Mouse (Mus musculus) kidney, embryonic 15.5 days (tissue): ENCODE measurements at regions not wholly inside any gene's neighbourhood (a gene's known extent, or its start where the extent isn't known, plus 50 kb on each side); places are given as distances from the start of the nearest gene placed in this dataset.

Experiments used
- ATAC-seq: fragments of 200-750 bp; cut with Nextera tagmentation; replicated peaks from 2 replicates; pipeline ENCODE4 v1.8.0; 2017; ENCODE audit warnings: moderate TSS enrichment; ENCODE audit not compliant: low FRiP score
- H3K27ac ChIP-seq: fragments of 300-500 bp; sonication (generic); 2 replicates; pipeline ENCODE4 v1.5.1; 2015; ENCODE audit warnings: mild to moderate bottlenecking, inconsistent platforms
- H3K27me3 ChIP-seq: fragments of 300-500 bp; sonication (generic); 2 replicates; pipeline ENCODE4 v1.6.1; 2015; ENCODE audit warnings: inconsistent platforms
- H3K36me3 ChIP-seq: fragments of 300-500 bp; sonication (generic); 2 replicates; pipeline ENCODE4 v1.6.1; 2015; ENCODE audit warnings: inconsistent platforms
- H3K4me1 ChIP-seq: fragments of 300-500 bp; sonication (generic); 2 replicates; pipeline ENCODE4 v1.6.1; 2015; ENCODE audit warnings: inconsistent platforms
- H3K4me2 ChIP-seq: fragments of 300-500 bp; sonication (generic); 2 replicates; pipeline ENCODE4 v1.6.1; 2015; ENCODE audit warnings: moderate library complexity, mild to moderate bottlenecking, inconsistent platforms
- H3K4me3 ChIP-seq: fragments of 300-500 bp; sonication (generic); replicated peaks from 2 replicates; pipeline ENCODE4 v1.5.1; 2015; ENCODE audit warnings: mild to moderate bottlenecking, inconsistent platforms
- H3K9ac ChIP-seq: fragments of 300-500 bp; sonication (generic); 2 replicates; pipeline ENCODE4 v1.6.1; 2015; ENCODE audit warnings: mild to moderate bottlenecking, inconsistent platforms
- H3K9me3 ChIP-seq: fragments of 300-500 bp; sonication (generic); replicated peaks from 2 replicates; pipeline ENCODE4 v1.6.1; 2016; ENCODE audit warnings: inconsistent platforms
- WGBS: fragments of 180-500 bp; shearing (Covaris S2); methylation state at CpG from one replicate; pipeline ENCODE4 v1.1.7; 2015; ENCODE audit warnings: mixed read lengths; 5-methylcytosine and 5-hydroxymethylcytosine counted together

GRCm38 (mm10) chr1:35447345-35447744 lies 597.6 kb downstream of the Plekhb2 start:
- H3K4me3 ChIP-seq, result no peak overlapping the region
- no peak overlapping the region for H3K4me2 ChIP-seq
- H3K4me1 ChIP-seq, result no peaks in the 10 kb centered on the region
- ATAC-seq, result no peak
- no peak overlapping the region for H3K9ac ChIP-seq
- no peak overlapping the region for H3K27ac ChIP-seq
- H3K27me3 ChIP-seq, result no peaks in the 10 kb centered on the region
- H3K9me3 ChIP-seq, result no peaks in the 10 kb centered on the region
- no peaks in the 10 kb centered on the region for H3K36me3 ChIP-seq

GRCm38 (mm10) chr1:35452441-35453107 lies 602.8 kb downstream of the Plekhb2 start:
- H3K4me3 ChIP-seq, result no peak overlapping the region
- ATAC-seq, result no peak
- no peaks in the 10 kb centered on the region; the same call in 1 of the 2 replicates for H3K9me3 ChIP-seq
- no peak overlapping the region for H3K4me2 ChIP-seq
- H3K27ac ChIP-seq, result no peak overlapping the region
- no peak overlapping the region for H3K9ac ChIP-seq
- H3K4me1 ChIP-seq, result no peaks in the 10 kb centered on the region
- no peaks in the 10 kb centered on the region for H3K27me3 ChIP-seq
- WGBS, result 76% methylated on average over 19 of the region's 19 CpGs
- no peaks in the 10 kb centered on the region for H3K36me3 ChIP-seq

GRCm38 (mm10) chr1:35457591-35457990 lies 607.8 kb downstream of the Plekhb2 start:
- Histone ChIP-seq H3K27me3 (no peaks in the 10 kb centered on the region), H3K27ac (no peak overlapping the region), H3K4me2 (no peak overlapping the region), H3K9me3 (no peaks in the 10 kb centered on the region; the same call in 1 of the 2 replicates), H3K4me3 (no peak overlapping the region), H3K36me3 (no peaks in the 10 kb centered on the region), H3K9ac (no peak overlapping the region), H3K4me1 (no peaks in the 10 kb centered on the region)
- 46% methylated on average over 9 of the region's 9 CpGs for WGBS
- ATAC-seq, result no peak

GRCm38 (mm10) chr1:35465081-35465480 lies 603.1 kb upstream of the Hs6st1 start:
- Histone ChIP-seq H3K4me2 (no peak overlapping the region), H3K4me1 (no peaks in the 10 kb centered on the region), H3K27ac (no peak overlapping the region), H3K9ac (no peak overlapping the region), H3K9me3 (no peaks in the 10 kb centered on the region), H3K27me3 (no peaks in the 10 kb centered on the region), H3K36me3 (no peaks in the 10 kb centered on the region), H3K4me3 (no peak overlapping the region)
- no peak for ATAC-seq
- 56% methylated on average over 3 of the region's 3 CpGs for WGBS

GRCm38 (mm10) chr1:35469185-35469753 lies 598.9 kb upstream of the Hs6st1 start:
- WGBS, result 82% methylated on average over 4 of the region's 4 CpGs
- Histone ChIP-seq H3K36me3 (no peaks in the 10 kb centered on the region), H3K27ac (no peak overlapping the region), H3K4me2 (no peak overlapping the region), H3K27me3 (no peaks in the 10 kb centered on the region), H3K9ac (no peak overlapping the region), H3K9me3 (peaks cover 11% of the 10 kb centered on the region), H3K4me1 (no peaks in the 10 kb centered on the region), H3K4me3 (no peak overlapping the region)
- ATAC-seq, result no peak

- Histone ChIP-seq H3K4me3 (no peak overlapping the region), H3K9me3 (peaks cover 16% of the 10 kb centered on the region), H3K27ac (no peak overlapping the region), H3K4me2 (no peak overlapping the region), H3K36me3 (no peaks in the 10 kb centered on the region), H3K27me3 (no peaks in the 10 kb centered on the region), H3K9ac (no peak overlapping the region), H3K4me1 (no peaks in the 10 kb centered on the region)
- WGBS, result 81% methylated on average over 1 of the region's 1 CpGs
- ATAC-seq, result no peak
Measured at GRCm38 (mm10) chr1:35478262-35478661, 589.9 kb upstream of the Hs6st1 start.

GRCm38 (mm10) chr1:35495963-35496362 lies 572.2 kb upstream of the Hs6st1 start:
- H3K4me1 ChIP-seq, result no peaks in the 10 kb centered on the region
- WGBS, result 42% methylated on average over 5 of the region's 5 CpGs
- ATAC-seq, result no peak
- H3K9me3 ChIP-seq, result no peaks in the 10 kb centered on the region
- H3K9ac ChIP-seq, result no peak overlapping the region
- no peaks in the 10 kb centered on the region for H3K27me3 ChIP-seq
- H3K27ac ChIP-seq, result no peak overlapping the region
- H3K4me3 ChIP-seq, result no peak overlapping the region
- no peak overlapping the region for H3K4me2 ChIP-seq
- H3K36me3 ChIP-seq, result no peaks in the 10 kb centered on the region

GRCm38 (mm10) chr1:35522951-35523350 lies 545.2 kb upstream of the Hs6st1 start:
- Histone ChIP-seq H3K4me3 (no peak overlapping the region), H3K27ac (no peak overlapping the region), H3K9ac (no peak overlapping the region), H3K4me1 (0 out of 2 replicates have a peak, but pooled peaks cover 2% of the 10 kb centered on the region), H3K9me3 (no peaks in the 10 kb centered on the region), H3K36me3 (no peaks in the 10 kb centered on the region), H3K27me3 (0 out of 2 replicates have a peak, but pooled peaks cover 3% of the 10 kb centered on the region), H3K4me2 (no peak overlapping the region)
- no peak for ATAC-seq
- 66% methylated on average over 5 of the region's 5 CpGs for WGBS

GRCm38 (mm10) chr1:35523790-35524362 lies 544.3 kb upstream of the Hs6st1 start:
- Histone ChIP-seq H3K9me3 (no peaks in the 10 kb centered on the region), H3K4me2 (no peak overlapping the region), H3K27me3 (0 out of 2 replicates have a peak, but pooled peaks cover 3% of the 10 kb centered on the region), H3K9ac (no peak overlapping the region), H3K36me3 (no peaks in the 10 kb centered on the region), H3K27ac (no peak overlapping the region), H3K4me3 (no peak overlapping the region), H3K4me1 (peaks cover 2% of the 10 kb centered on the region; the same call in 1 of the 2 replicates)
- ATAC-seq, result no peak
- WGBS, result 49% methylated on average over 2 of the region's 2 CpGs

GRCm38 (mm10) chr1:35524788-35525187 lies 543.4 kb upstream of the Hs6st1 start:
- 48% methylated on average over 5 of the region's 5 CpGs for WGBS
- H3K4me1 ChIP-seq, result peaks cover 2% of the 10 kb centered on the region; the same call in 1 of the 2 replicates
- no peak overlapping the region for H3K4me2 ChIP-seq
- H3K4me3 ChIP-seq, result no peak overlapping the region
- H3K27me3 ChIP-seq, result 0 out of 2 replicates have a peak, but pooled peaks cover 3% of the 10 kb centered on the region
- H3K9ac ChIP-seq, result no peak overlapping the region
- no peak overlapping the region for H3K27ac ChIP-seq
- H3K9me3 ChIP-seq, result no peaks in the 10 kb centered on the region
- no peaks in the 10 kb centered on the region for H3K36me3 ChIP-seq
- ATAC-seq, result no peak

GRCm38 (mm10) chr1:35527750-35528476 lies 540.3 kb upstream of the Hs6st1 start:
- no peak overlapping the region for H3K4me2 ChIP-seq
- H3K4me3 ChIP-seq, result no peak overlapping the region
- no peak overlapping the region for H3K9ac ChIP-seq
- ATAC-seq, result peak; percentile 63
- WGBS, result 41% methylated on average over 12 of the region's 12 CpGs
- H3K4me1 ChIP-seq, result peaks cover 2% of the 10 kb centered on the region; the same call in 1 of the 2 replicates
- H3K27me3 ChIP-seq, result 0 out of 2 replicates have a peak, but pooled peaks cover 3% of the 10 kb centered on the region
- no peaks in the 10 kb centered on the region for H3K36me3 ChIP-seq
- no peak overlapping the region for H3K27ac ChIP-seq
- no peaks in the 10 kb centered on the region for H3K9me3 ChIP-seq

GRCm38 (mm10) chr1:35535470-35535869 lies 532.7 kb upstream of the Hs6st1 start:
- ATAC-seq, result no peak

More at GRCm38 (mm10) chr1:35535470-35535869, 532.7 kb upstream of the Hs6st1 start:
- Histone ChIP-seq H3K9me3 (no peaks in the 10 kb centered on the region), H3K4me3 (no peak overlapping the region), H3K36me3 (no peaks in the 10 kb centered on the region), H3K27ac (no peak overlapping the region), H3K27me3 (no peaks in the 10 kb centered on the region), H3K9ac (no peak overlapping the region), H3K4me1 (no peaks in the 10 kb centered on the region), H3K4me2 (no peak overlapping the region)
